Mouse (Mus musculus): Measurements from ENCODE around the gene Traf3ip1.

The Traf3ip1 gene

DNA sequence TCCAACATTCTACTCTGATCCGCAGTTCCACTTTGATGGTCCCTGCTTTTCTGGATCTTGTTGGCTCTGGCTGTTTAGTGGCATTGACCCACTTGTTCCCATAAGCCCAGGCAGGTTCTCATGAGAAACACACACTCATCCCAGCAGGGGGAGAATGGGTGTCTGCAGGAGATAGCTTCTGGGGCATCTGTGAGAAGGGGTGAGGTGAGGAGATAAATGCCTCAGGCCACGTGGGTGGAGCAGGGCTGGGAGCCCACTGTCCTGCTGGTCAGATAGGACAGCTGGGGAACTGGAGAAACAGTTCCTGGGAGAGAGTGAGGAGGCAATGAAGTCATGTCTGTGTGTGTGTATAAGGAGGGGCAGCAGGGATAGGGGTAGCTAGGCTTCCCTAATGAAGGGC, 39.0 kb downstream of the Traf3ip1 start:
- CTCF ChIA-PET, result no interaction called here

GRCm38 (mm10) chr1:91533961-91534723, 39.7 kb downstream of the Traf3ip1 start:
- CTCF ChIA-PET, result no interaction called here

- CTCF ChIA-PET, result interaction anchor here (0.6 kb wide), 1 partner anchor 40 kb away, joined by 3 read pairs; no protein-coding TSS in a partner anchor
These were observed 43.5 kb downstream of the Traf3ip1 start for GRCm38 (mm10) chr1:91537786-91538569.

DNA sequence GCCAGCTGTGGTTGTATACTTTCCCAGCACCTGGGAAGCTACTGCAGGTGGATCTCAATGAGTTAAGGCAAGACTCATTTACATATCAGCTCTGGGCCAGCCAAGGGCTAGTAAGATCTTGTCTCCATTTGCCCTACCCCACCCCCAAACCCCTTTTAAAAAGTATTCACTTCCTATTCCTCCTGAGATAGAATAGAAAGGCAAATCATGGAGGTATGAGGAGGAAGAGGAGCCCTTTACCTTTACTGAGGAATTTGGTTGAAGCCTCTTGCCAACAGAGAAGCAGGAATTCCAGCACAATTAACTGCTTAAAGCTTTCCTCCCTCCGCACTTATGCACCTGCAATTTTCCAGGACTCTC, 44.1 kb downstream of the Traf3ip1 start:
- CTCF ChIA-PET, result interaction anchor here (0.6 kb wide), 1 partner anchor 40 kb away, joined by 3 read pairs; no protein-coding TSS in a partner anchor

- CTCF ChIA-PET, result interaction anchor here (0.6 to 0.7 kb wide), 2 partner anchors 128 to 171 kb away, joined by 3 to 14 read pairs; no protein-coding TSS in a partner anchor
These were observed 44.8 kb downstream of the Traf3ip1 start for GRCm38 (mm10) chr1:91539246-91539645.

DNA sequence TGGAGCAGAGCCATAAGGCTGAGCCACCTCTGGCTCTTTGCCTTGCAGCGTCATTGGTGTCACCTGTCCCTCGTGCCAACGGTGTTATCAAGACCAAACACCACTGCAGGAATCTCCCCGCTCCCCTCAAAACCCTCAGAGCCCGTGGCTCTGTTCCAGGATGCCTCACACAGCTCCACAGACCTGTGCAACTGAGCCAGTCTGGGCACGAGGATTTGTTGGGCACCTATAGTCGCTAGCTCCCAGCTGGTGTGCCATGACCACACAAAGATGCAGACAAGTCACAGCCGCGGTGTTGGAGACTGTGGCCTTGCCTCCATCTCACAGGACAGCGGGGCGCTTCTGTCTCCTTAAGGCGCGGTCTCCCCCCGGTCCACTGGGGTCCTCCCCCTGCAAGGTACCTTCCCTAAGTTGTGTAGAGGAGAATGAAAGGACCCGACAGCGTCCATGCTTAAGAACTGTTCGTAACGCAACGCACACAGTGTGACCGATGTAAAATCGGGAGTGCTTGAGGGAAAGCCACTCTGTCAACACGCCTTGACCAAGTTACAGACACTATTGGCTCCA, 45.3 kb downstream of the Traf3ip1 start:
- CTCF ChIA-PET, result no interaction called here

GRCm38 (mm10) chr1:91540271-91540826, 45.9 kb downstream of the Traf3ip1 start, which contains the start of gene Asb1:
TSS of gene Asb1 (plus strand) at chr1:91540544.
- CTCF ChIA-PET, result no interaction called here

- CTCF ChIA-PET, result interaction anchor here (0.6 kb wide), 1 partner anchor 1089 kb away, joined by 12 read pairs; no protein-coding TSS in a partner anchor
These were observed 46.7 kb downstream of the Traf3ip1 start for GRCm38 (mm10) chr1:91541042-91541592.

DNA sequence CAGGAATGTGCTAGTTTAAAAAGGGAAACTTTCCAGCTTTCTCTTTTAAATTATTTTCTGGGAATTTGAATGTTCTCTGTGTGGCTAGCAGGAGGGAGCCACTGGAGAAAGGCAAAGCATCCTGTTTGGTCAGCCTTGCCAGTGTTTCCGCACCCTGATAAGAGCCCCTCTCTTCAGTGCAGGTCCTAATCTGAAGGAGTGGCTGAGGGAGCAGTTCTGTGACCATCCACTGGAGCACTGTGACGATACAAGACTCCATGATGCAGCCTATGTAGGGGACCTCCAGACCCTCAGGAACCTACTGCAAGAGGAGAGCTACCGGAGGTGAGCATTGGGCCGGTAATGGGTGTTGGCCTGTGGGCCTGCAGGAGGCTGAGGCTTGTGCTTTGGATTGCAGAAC, 49.5 kb downstream of the Traf3ip1 start:
- CTCF ChIA-PET, result no interaction called here

GRCm38 (mm10) chr1:91545226-91545625, 50.8 kb downstream of the Traf3ip1 start:
- CTCF ChIA-PET, result no interaction called here

DNA sequence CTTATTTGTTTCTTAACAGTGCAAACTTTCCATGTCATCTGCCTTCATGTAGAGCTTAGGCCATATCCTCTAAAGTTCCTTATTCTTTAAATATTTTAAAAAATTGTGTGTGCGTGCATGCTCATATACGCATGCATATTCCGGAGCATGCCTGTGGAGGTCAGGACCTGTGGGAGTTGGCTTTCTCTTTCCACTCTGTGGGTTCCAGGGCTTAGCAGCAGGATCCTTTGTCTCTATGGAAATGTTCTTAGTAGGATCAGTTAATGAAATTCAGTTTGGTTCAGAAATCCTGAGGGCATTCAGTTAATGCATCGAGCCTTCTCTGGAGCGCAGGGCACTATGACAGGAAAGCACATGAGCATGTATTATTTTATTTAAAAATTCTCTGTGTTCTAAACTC, 53.1 kb downstream of the Traf3ip1 start:
- CTCF ChIA-PET, result no interaction called here

DNA sequence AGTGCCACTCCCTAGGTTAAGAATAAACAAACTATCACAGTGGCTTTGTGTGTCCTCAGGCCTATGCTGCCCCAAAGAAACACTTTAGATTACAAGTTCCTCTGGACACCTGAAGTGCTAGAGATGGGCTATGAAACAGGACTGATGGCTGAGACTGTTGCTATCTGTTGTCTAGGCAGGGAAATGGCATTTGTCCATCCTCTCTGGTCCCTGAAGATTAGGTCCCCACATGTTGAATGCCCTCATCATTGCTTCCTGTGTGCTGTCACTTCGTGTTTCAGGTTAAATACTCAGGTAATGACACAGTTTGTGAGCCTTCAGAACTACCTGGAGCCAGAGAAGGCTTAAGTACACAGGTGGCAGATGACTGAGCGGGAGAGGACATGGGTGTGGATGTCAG, 54.6 kb downstream of the Traf3ip1 start:
- CTCF ChIA-PET, result no interaction called here

DNA sequence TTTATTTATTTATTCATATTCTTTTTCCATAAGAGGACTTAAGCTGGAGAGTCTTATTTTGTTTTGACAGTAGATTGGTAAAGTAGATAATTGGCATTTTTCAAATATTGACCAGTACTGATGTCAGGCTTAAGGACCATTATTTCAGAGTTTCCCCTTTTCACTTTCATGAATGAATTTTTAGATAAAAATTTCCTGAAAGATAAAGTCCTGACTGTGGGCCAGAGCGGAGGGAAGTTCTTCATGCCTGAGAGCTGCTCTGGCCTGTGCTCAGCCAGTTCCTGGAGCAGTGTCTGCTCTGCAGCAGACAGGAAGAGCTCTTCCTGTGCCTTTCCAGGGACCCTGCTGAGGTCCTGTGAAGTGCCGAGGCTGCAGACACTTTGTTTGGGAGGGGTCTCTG, 62.7 kb downstream of the Traf3ip1 start:
- CTCF ChIA-PET, result no interaction called here

GRCm38 (mm10) chr1:91561226-91561625, 66.8 kb downstream of the Traf3ip1 start:
- CTCF ChIA-PET, result no interaction called here

- CTCF ChIA-PET, result no interaction called here
These were observed 68.6 kb downstream of the Traf3ip1 start for GRCm38 (mm10) chr1:91562977-91563590.

DNA sequence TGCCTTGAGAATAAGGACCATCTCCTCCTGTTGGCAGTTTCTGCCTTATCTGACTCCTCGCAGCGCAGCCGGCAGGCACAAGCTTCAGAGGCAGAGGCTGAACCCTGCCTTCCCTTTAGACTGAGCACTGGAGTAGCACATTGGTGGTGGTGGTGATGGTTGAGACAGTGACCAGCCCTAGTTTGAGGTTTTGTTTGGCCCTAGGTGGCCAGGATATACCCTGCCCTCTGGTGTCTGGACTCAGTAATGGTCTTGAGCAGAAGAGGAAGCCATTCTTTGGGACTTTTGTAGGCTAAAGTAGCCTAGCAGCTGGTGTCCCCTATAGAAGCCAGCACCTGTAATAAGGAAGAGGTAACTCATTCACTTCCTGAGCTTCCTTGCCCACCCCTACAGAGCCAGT, 69.6 kb downstream of the Traf3ip1 start:
- CTCF ChIA-PET, result interaction anchor here (0.6 kb wide), 1 partner anchor 1791 kb away, joined by 3 read pairs; no protein-coding TSS in a partner anchor

GRCm38 (mm10) chr1:91564598-91564997, 70.2 kb downstream of the Traf3ip1 start:
- CTCF ChIA-PET, result interaction anchor here (0.6 kb wide), 1 partner anchor 1790 kb away, joined by 3 read pairs; no protein-coding TSS in a partner anchor

- CTCF ChIA-PET, result no interaction called here
These were observed 72.8 kb downstream of the Traf3ip1 start for GRCm38 (mm10) chr1:91567269-91567668.

DNA sequence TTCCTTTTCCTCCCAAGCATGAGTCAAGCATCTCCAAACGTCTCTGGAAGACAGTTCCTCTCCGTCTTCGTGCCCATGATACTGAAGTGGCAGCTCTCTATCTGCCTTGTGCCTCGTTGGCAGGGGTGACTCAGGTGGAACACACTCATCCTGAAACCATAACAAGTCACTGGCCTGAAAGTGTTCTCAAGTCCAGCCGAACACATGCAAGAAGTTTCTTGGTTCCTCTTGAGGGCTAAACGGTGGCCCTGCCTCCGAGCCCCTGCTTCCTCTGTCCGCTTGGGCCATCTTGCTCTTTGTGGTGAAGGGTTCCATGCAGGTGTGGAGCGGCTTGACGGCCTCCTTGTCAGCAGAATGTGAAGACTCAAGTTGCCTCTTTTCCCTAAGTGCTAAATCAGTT, 78.0 kb downstream of the Traf3ip1 start:
- CTCF ChIA-PET, result interaction anchor here (0.6 kb wide), 1 partner anchor 1561 kb away, joined by 4 read pairs; no protein-coding TSS in a partner anchor

GRCm38 (mm10) chr1:91574208-91574607, 79.8 kb downstream of the Traf3ip1 start:
- CTCF ChIA-PET, result no interaction called here

GRCm38 (mm10) chr1:91577883-91578517, 83.6 kb downstream of the Traf3ip1 start:
- CTCF ChIA-PET, result no interaction called here

All from spleen, embryonic (tissue).